Mouse (Mus musculus) forebrain, postnatal 0 days (tissue): Measurements from ENCODE around the gene Erc2. TPM values are rescaled to one million over a fixed set of nuclear protein-coding genes. Genes with fewer than 3 reads are reported as not detected.

ENCODE experiments used
- ATAC-seq: fragments of 200-750 bp; cut with Nextera tagmentation; 2 replicates; pipeline ENCODE4 v1.8.0; 2017; ENCODE audit warnings: mild to moderate bottlenecking, moderate library complexity
- DNase-seq: peaks from one replicate; pipeline ENCODE4 v3.0.0-alpha.2; 2015
- H3K27ac ChIP-seq: fragments of 300-500 bp; sonication (generic); 2 replicates; pipeline ENCODE4 v1.5.1; 2014; ENCODE audit warnings: low read depth, mild to moderate bottlenecking, antibody characterized with exemption, low read length, moderate library complexity, mixed read lengths
- H3K27me3 ChIP-seq: fragments of 300-500 bp; sonication (generic); 2 replicates; pipeline ENCODE4 v1.6.1; 2014; ENCODE audit warnings: mild to moderate bottlenecking, low read length, mixed read lengths; ENCODE audit not compliant: insufficient read depth
- H3K36me3 ChIP-seq: fragments of 300-500 bp; sonication (generic); 2 replicates; pipeline ENCODE4 v1.6.1; 2014; ENCODE audit warnings: mild to moderate bottlenecking, moderate library complexity; ENCODE audit not compliant: insufficient read depth
- H3K4me1 ChIP-seq: fragments of 300-500 bp; sonication (generic); 2 replicates; pipeline ENCODE4 v1.6.1; 2014; ENCODE audit warnings: antibody characterized with exemption; ENCODE audit not compliant: insufficient read depth
- H3K4me2 ChIP-seq: fragments of 300-500 bp; sonication (generic); 2 replicates; pipeline ENCODE4 v1.6.1; 2014; ENCODE audit warnings: low read depth, mild to moderate bottlenecking, moderate library complexity
- H3K4me3 ChIP-seq: fragments of 300-500 bp; sonication (generic); 2 replicates; pipeline ENCODE4 v1.5.1; 2014; ENCODE audit warnings: low read depth, low read length, mixed read lengths
- H3K9ac ChIP-seq: fragments of 300-500 bp; sonication (generic); 2 replicates; pipeline ENCODE4 v1.6.1; 2014; ENCODE audit warnings: mild to moderate bottlenecking
- H3K9me3 ChIP-seq: fragments of 300-500 bp; sonication (generic); 2 replicates; pipeline ENCODE4 v1.6.1; 2016; ENCODE audit warnings: low read length
- CTCF ChIP-seq: sonication (generic); IDR thresholded peaks from 2 replicates; pipeline ENCODE4 v1.5.1; 2016; ENCODE audit warnings: antibody characterized with exemption, control low read depth, low read depth
- WGBS: fragments of 180-500 bp; shearing (Covaris S2); extraction: QIAGEN DNeasy Blood & Tissue Kit; methylation state at CpG from one replicate; pipeline ENCODE4 v1.1.7; 2014; 5-methylcytosine and 5-hydroxymethylcytosine counted together
- polyA plus RNA-seq: library from polyadenylated mRNA; unstranded; fragments of >200 nt; fragmentation: Nextera tagmentation; extraction: Ambion mirVana; gene quantifications from 2 replicates; pipeline ENCODE4 v1.2.1, GENCODE M21; 2015
- total RNA-seq: library from RNA; depleted of rRNA; stranded (reverse); fragments of >200 nt; gene quantifications from 2 replicates; pipeline ENCODE4 v1.2.3, GENCODE M21; 2014

Gene Erc2
- total and polyA plus RNA-seq, 2 experiments from 2014 or later: 106 to 117 TPM

GRCm38 (mm10) chr14:28431703-28432309, 809.6 kb downstream of the Erc2 start:
- Histone ChIP-seq H3K4me3 (no peak overlapping the region), H3K4me1 (no peaks in the 10 kb centered on the region), H3K36me3 (no peaks in the 10 kb centered on the region), H3K27ac (no peak overlapping the region), H3K27me3 (no peaks in the 10 kb centered on the region), H3K4me2 (no peak overlapping the region), H3K9me3 (no peaks in the 10 kb centered on the region), H3K9ac (no peak overlapping the region)
- TF ChIP-seq CTCF: no peak
- ATAC-seq (no peak), DNase-seq (no peak)
- 84% methylated on average over 7 of the region's 7 CpGs for WGBS

DNA sequence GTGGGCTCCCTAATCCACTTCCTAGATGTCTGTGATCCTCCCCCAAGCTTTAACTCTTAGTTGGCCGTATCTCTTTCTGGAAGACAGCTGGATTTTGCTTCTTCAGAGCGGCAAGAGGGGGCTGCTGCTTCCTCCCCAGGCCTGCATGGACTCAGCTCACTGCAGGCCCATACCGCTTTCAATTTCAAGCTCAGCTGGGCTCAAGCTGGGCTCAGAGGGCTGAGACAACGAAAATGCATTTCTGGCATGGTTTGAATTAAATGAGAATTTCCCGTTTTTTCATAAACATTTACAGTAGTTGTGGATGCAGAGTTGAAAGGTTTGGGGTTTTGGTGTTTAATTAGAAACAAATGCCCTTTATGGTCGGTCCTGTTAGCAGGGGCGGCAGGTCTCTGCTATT, 812.8 kb downstream of the Erc2 start:
- Histone ChIP-seq H3K27ac (no peak overlapping the region), H3K4me1 (no peaks in the 10 kb centered on the region), H3K27me3 (no peaks in the 10 kb centered on the region), H3K9ac (no peak overlapping the region), H3K4me2 (no peak overlapping the region), H3K4me3 (no peak overlapping the region), H3K9me3 (no peaks in the 10 kb centered on the region), H3K36me3 (no peaks in the 10 kb centered on the region)
- WGBS: 76% methylated on average over 7 of the region's 7 CpGs
- no peak for ATAC-seq
- no peak for DNase-seq
- no peak for TF ChIP-seq CTCF

GRCm38 (mm10) chr14:28439171-28439570, 816.9 kb downstream of the Erc2 start:
- no peak overlapping the region for H3K4me2 ChIP-seq
- no peak overlapping the region for H3K4me3 ChIP-seq
- no peak for DNase-seq
- no peak for ATAC-seq
- no peaks in the 10 kb centered on the region for H3K36me3 ChIP-seq
- WGBS: 85% methylated on average over 6 of the region's 6 CpGs
- H3K4me1 ChIP-seq: no peaks in the 10 kb centered on the region
- no peak overlapping the region for H3K27ac ChIP-seq
- H3K27me3 ChIP-seq: no peaks in the 10 kb centered on the region
- no peaks in the 10 kb centered on the region for H3K9me3 ChIP-seq
- no peak overlapping the region for H3K9ac ChIP-seq
- TF ChIP-seq CTCF: no peak

- no peak overlapping the region for H3K27ac ChIP-seq
- DNase-seq: no peak
- H3K36me3 ChIP-seq: no peaks in the 10 kb centered on the region
- H3K9ac ChIP-seq: no peak overlapping the region
- WGBS: 25% methylated on average over 14 of the region's 14 CpGs
- H3K4me2 ChIP-seq: no peak overlapping the region
- ATAC-seq: no peak
- H3K4me3 ChIP-seq: no peak overlapping the region
- no peaks in the 10 kb centered on the region for H3K4me1 ChIP-seq
- no peaks in the 10 kb centered on the region for H3K9me3 ChIP-seq
- H3K27me3 ChIP-seq: no peaks in the 10 kb centered on the region
- no peak for TF ChIP-seq CTCF
Measured at GRCm38 (mm10) chr14:28441240-28441967, 819.2 kb downstream of the Erc2 start.

DNA sequence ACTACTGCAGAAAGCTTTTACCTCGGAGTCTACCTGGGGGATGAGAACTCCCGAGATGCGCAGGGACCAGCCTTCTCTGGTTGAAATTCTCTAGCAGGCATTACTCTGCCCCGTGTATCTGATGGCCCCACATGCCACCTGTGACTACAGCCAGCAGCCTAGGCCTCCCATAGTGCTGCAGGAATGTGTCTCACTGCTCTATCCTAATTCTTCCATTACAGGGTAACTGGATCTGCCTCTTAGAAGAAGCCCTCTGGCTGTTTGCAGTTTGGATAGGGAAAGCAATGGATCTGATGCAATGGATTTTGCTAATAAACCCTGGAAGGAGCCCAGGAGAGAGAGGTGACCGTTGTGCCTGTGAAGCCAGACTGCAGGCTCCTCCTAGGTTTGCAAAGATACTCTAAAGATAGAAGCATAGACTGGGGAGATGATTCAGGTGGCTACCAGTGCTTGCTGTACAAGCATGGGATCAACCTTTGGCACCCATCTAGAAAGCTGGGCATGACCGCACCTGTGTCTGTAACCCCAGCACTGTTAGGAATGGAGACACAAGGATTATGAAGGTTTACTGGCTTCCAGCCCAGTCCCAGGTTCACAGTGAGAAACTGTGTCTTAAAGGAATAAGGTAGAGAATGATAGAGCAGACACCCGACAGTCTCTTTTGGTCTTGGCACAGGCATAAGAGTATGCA, 821.2 kb downstream of the Erc2 start:
- WGBS: 84% methylated on average over 7 of the region's 7 CpGs
- H3K4me1 ChIP-seq: peaks cover under 1% of the 10 kb centered on the region; the same call in 1 of the 2 replicates
- no peak overlapping the region for H3K4me2 ChIP-seq
- no peaks in the 10 kb centered on the region for H3K27me3 ChIP-seq
- TF ChIP-seq CTCF: no peak
- DNase-seq (no peak), ATAC-seq (no peak)
- H3K27ac ChIP-seq: no peak overlapping the region
- no peak overlapping the region for H3K9ac ChIP-seq
- no peaks in the 10 kb centered on the region for H3K9me3 ChIP-seq
- H3K36me3 ChIP-seq: no peaks in the 10 kb centered on the region
- H3K4me3 ChIP-seq: no peak overlapping the region

GRCm38 (mm10) chr14:28445737-28446136, 823.5 kb downstream of the Erc2 start:
- H3K27me3 ChIP-seq: no peaks in the 10 kb centered on the region
- no peak overlapping the region for H3K27ac ChIP-seq
- no peaks in the 10 kb centered on the region for H3K36me3 ChIP-seq
- no peak for ATAC-seq
- 79% methylated on average over 6 of the region's 6 CpGs for WGBS
- no peak for DNase-seq
- no peak overlapping the region for H3K4me3 ChIP-seq
- no peak overlapping the region for H3K4me2 ChIP-seq
- H3K4me1 ChIP-seq: peaks cover 2% of the 10 kb centered on the region; the same call in 1 of the 2 replicates
- no peaks in the 10 kb centered on the region for H3K9me3 ChIP-seq
- H3K9ac ChIP-seq: no peak overlapping the region
- no peak for TF ChIP-seq CTCF

- Histone ChIP-seq H3K9me3 (no peaks in the 10 kb centered on the region), H3K27me3 (no peaks in the 10 kb centered on the region), H3K36me3 (no peaks in the 10 kb centered on the region), H3K27ac (no peak overlapping the region), H3K9ac (no peak overlapping the region), H3K4me3 (no peak overlapping the region), H3K4me2 (no peak overlapping the region), H3K4me1 (peaks cover 2% of the 10 kb centered on the region; the same call in 1 of the 2 replicates)
- DNase-seq: no peak
- 70% methylated on average over 9 of the region's 9 CpGs for WGBS
- ATAC-seq: no peak
- no peak for TF ChIP-seq CTCF
Measured at GRCm38 (mm10) chr14:28451771-28452170, 829.5 kb downstream of the Erc2 start.
